Mouse (Mus musculus) embryonic facial prominence, embryonic 15.5 days (tissue): ENCODE data around the gene Ctdnep1. TPM values are rescaled to one million over a fixed set of nuclear protein-coding genes. Genes with fewer than 3 reads are reported as not detected.
A peak's percentile ranks its signal among the peaks of the same experiment; 100 is the strongest.
"Not testable (repeated sequence)": the region's sequence is repeated elsewhere in the genome, so short reads cannot be mapped to it uniquely, and the experiment has no call there.

Experiments used
- ATAC-seq: fragments of 200-750 bp; cut with Nextera tagmentation; 2 replicates; pipeline ENCODE4 v1.8.0; 2017; ENCODE audit warnings: low read depth, moderate TSS enrichment; ENCODE audit not compliant: insufficient number of reproducible peaks, low FRiP score, low TSS enrichment
- H3K27ac ChIP-seq: fragments of 300-500 bp; sonication (generic); replicated peaks from 2 replicates; pipeline ENCODE4 v1.5.1; 2015; ENCODE audit warnings: mild to moderate bottlenecking, inconsistent platforms
- H3K27me3 ChIP-seq: fragments of 300-500 bp; sonication (generic); 2 replicates; pipeline ENCODE4 v1.6.1; 2015; ENCODE audit warnings: inconsistent platforms
- H3K36me3 ChIP-seq: fragments of 300-500 bp; sonication (generic); 2 replicates; pipeline ENCODE4 v1.6.1; 2015; ENCODE audit warnings: mild to moderate bottlenecking, inconsistent platforms
- H3K4me1 ChIP-seq: fragments of 300-500 bp; sonication (generic); 2 replicates; pipeline ENCODE4 v1.6.1; 2015; ENCODE audit warnings: inconsistent platforms
- H3K4me2 ChIP-seq: fragments of 300-500 bp; sonication (generic); replicated peaks from 2 replicates; pipeline ENCODE4 v1.6.1; 2015; ENCODE audit warnings: mild to moderate bottlenecking, inconsistent platforms
- H3K4me3 ChIP-seq: fragments of 300-500 bp; sonication (generic); replicated peaks from 2 replicates; pipeline ENCODE4 v1.5.1; 2015; ENCODE audit warnings: mild to moderate bottlenecking, inconsistent platforms
- H3K9ac ChIP-seq: fragments of 300-500 bp; sonication (generic); 2 replicates; pipeline ENCODE4 v1.6.1; 2015; ENCODE audit warnings: inconsistent platforms
- H3K9me3 ChIP-seq: fragments of 300-500 bp; sonication (generic); replicated peaks from 2 replicates; pipeline ENCODE4 v1.6.1; 2016; ENCODE audit warnings: inconsistent platforms
- whole genome bisulfite sequencing: fragments of 180-500 bp; shearing (Covaris S2); methylation state at CpG from one replicate; pipeline ENCODE4 v1.1.7; 2015; 5-methylcytosine and 5-hydroxymethylcytosine counted together
- polyA plus RNA-seq: library from polyadenylated mRNA; unstranded; fragments of >200 nt; fragmentation: Nextera tagmentation; extraction: Ambion mirVana; gene quantifications from 2 replicates; pipeline ENCODE4 v1.2.1, GENCODE M21; 2015

The Ctdnep1 gene
- polyA plus RNA-seq, 1 experiment from 2014 or later, result 31.6 TPM

DNA sequence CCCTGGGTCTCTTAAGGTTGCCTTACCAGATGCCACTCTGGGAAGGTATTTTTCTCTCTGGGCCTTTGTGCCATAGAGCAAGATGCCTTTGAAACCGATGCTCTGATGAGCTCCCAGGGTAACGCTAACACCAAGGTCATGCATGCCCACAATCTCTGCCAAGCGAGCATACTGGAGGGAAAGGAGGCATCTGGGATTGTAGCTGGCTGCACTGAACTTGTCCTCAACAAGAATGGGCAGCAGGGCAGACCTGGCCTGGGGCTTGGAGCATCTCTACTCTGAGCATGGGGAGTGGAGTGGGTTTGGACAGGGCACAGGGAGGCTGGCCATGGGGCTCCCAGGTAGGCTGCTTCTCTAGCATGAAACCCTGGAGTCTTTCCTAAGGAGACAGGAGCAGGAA, 32.5 kb downstream of the Ctdnep1 start:
- Histone ChIP-seq H3K27ac (no peak overlapping the region), H3K36me3 (peaks cover 56% of the 10 kb centered on the region), H3K4me2 (no peak overlapping the region), H3K9ac (no peak overlapping the region), H3K4me1 (peaks cover 32% of the 10 kb centered on the region), H3K4me3 (no peak overlapping the region), H3K9me3 (no peaks in the 10 kb centered on the region), H3K27me3 (no peaks in the 10 kb centered on the region)
- WGBS, result 86% methylated on average over 3 of the region's 3 CpGs
- no peak for ATAC-seq

DNA sequence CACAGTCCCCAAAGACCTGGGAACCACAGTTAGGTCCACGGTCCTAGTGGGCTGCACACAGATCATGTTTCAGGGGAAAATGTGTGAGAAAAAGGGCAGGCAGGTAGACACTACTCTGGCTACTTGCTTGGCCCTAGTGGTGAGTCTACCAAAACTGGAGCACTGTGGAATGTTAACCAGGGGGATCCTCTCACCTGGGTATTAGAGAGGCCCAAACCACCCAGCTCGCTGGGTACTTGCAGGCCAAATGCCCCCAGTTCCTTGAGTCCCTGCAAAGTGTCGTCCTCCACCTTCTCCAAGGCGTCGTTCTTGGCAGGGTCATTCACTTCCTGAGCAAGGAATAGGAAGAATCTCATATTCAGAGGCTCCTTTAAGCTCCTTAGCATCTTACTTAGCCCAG, 33.1 kb downstream of the Ctdnep1 start:
- Histone ChIP-seq H3K4me3 (peak overlapping the region; percentile 65; the same call in 1 of the 2 replicates), H3K9ac (no peak overlapping the region), H3K4me2 (peak overlapping the region; percentile 79; the same call in 1 of the 2 replicates), H3K27ac (no peak overlapping the region), H3K9me3 (no peaks in the 10 kb centered on the region), H3K27me3 (no peaks in the 10 kb centered on the region), H3K36me3 (peaks cover 50% of the 10 kb centered on the region), H3K4me1 (peaks cover 38% of the 10 kb centered on the region)
- WGBS, result 61% methylated on average over 5 of the region's 5 CpGs
- ATAC-seq, result no peak

DNA sequence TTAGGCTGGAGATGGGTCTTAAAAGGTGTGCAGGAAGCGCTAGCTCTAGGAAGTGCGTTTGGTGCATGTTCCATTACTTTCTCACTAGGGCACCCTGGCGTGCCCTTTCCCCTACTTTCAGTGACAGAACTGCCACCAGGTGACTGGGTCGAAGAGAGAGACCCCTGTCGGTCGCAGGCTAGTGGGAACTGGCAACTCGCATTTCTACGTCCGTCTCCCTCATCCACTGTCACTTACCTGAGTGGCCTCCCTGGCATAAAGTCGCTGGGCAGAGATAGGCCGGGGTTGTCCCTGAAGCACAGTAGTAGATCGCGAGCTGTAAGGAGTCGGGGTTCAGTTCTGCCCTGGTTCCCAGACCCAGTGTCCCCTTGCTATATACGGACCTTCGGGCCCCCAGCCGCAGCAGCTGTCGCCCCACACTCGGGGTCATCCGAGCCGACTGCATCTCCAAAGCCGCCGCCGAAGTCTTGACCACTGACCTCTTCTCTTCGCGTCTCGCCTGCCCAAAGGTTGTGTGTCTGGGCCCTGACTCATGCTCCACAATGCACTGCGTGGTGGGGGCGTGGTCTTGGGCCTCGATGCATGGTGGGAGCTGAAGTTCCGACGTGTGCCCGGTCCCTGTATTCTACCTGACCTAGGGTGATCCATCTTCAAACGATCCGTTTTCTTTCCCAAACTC, 34.1 kb downstream of the Ctdnep1 start, which contains the start of gene Acadvl:
Gene Acadvl (minus strand): TSS at position 532 of the 679 bp plus-strand sequence.
- WGBS, result under 1% methylated on average over 35 of the region's 35 CpGs
- peak; percentile 73 for ATAC-seq
- no peaks in the 10 kb centered on the region for H3K27me3 ChIP-seq
- H3K4me1 ChIP-seq, result peaks cover 48% of the 10 kb centered on the region
- peak within 1 kb of the TSS; percentile 80 for H3K9ac ChIP-seq
- H3K36me3 ChIP-seq, result peaks cover 40% of the 10 kb centered on the region
- H3K4me3 ChIP-seq, result peak within 1 kb of the TSS; percentile 65
- peak within 1 kb of the TSS; percentile 79 for H3K4me2 ChIP-seq
- H3K27ac ChIP-seq, result peak within 1 kb of the TSS; percentile 72
- H3K9me3 ChIP-seq, result no peaks in the 10 kb centered on the region

DNA sequence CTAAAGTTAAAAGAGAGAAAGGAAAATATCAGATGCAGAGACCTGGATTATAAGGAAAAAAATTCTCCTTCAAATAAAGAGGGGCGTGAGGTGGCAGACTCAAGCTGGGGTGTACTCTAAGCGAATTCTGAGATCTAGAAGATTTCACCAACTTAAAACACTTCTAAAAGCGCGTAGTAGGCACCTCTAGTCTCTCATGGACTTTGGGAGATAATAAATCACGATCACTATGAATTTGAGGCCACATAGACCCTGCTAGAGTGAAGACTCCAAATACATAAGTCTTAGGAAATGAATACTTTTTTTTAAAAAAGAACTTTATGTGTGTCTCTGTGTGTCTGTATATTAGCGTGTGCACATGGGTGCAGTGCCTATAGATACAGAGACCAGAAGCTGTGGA, 34.7 kb downstream of the Ctdnep1 start:
- Histone ChIP-seq H3K4me2 (peak overlapping the region; percentile 79), H3K4me3 (peak overlapping the region; percentile 65), H3K36me3 (peaks cover 34% of the 10 kb centered on the region), H3K4me1 (peaks cover 54% of the 10 kb centered on the region), H3K9me3 (no peaks in the 10 kb centered on the region), H3K9ac (no peak overlapping the region), H3K27ac (no peak overlapping the region), H3K27me3 (no peaks in the 10 kb centered on the region)
- no peak for ATAC-seq
- WGBS, result 63% methylated on average over 6 of the region's 6 CpGs

DNA sequence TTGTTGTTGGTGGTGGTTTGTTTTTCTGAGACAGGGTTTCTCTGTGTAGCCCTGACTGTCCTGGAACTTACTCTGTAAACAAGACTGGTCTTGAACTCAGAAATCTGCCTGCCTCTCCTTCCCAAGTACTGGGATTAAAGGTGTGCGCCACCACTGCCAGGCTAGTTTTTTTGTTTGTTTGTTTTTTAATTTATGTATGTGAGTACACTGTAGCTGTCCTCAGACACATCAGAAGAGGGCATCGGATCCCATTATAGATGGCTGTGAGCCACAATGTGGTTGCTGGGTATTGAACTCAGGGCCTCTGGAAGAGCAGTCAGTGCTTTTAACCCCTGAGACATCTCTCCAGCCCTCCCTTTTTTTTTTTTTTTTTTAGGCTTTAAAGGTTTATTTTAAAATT, 35.2 kb downstream of the Ctdnep1 start:
- H3K36me3 ChIP-seq, result peaks cover 29% of the 10 kb centered on the region
- not testable (repeated sequence) for H3K4me3 ChIP-seq, ATAC-seq, H3K4me2 ChIP-seq, H3K27ac ChIP-seq, H3K9ac ChIP-seq, H3K27me3 ChIP-seq, H3K9me3 ChIP-seq
- 74% methylated on average over 2 of the region's 2 CpGs for WGBS
- peaks cover 59% of the 10 kb centered on the region for H3K4me1 ChIP-seq

DNA sequence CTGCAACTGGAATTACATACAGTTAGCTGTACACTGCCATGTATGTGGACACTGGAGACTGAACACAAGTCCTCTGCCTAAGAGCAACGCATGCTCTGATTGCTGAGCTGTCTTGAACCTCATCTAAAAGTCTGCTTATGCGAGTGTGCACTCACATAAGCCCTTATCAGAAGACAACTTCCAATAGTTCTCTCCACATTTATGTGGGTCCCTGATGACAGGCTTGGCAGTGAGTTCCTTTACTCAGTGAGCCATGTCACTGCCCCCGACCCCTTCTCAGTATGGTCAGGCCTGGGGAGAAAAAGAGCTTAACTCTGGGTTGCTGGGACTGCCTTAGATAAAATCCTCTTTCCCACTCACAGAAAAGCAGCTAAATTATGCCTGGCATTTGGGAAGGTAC, 35.7 kb downstream of the Ctdnep1 start, which contains the start of gene Dlg4:
Gene Dlg4 (plus strand): TSS at position 274 of the 400 bp plus-strand sequence.
- Histone ChIP-seq H3K4me1 (peaks cover 63% of the 10 kb centered on the region), H3K27me3 (no peaks in the 10 kb centered on the region), H3K9me3 (no peaks in the 10 kb centered on the region), H3K9ac (peak within 1 kb of the TSS; percentile 33; the same call in 1 of the 2 replicates), H3K36me3 (peaks cover 24% of the 10 kb centered on the region), H3K4me3 (peak within 1 kb of the TSS; percentile 54), H3K27ac (peak within 1 kb of the TSS; percentile 92), H3K4me2 (peak within 1 kb of the TSS; percentile 91)
- 70% methylated on average over 3 of the region's 3 CpGs for WGBS
- ATAC-seq, result no peak

DNA sequence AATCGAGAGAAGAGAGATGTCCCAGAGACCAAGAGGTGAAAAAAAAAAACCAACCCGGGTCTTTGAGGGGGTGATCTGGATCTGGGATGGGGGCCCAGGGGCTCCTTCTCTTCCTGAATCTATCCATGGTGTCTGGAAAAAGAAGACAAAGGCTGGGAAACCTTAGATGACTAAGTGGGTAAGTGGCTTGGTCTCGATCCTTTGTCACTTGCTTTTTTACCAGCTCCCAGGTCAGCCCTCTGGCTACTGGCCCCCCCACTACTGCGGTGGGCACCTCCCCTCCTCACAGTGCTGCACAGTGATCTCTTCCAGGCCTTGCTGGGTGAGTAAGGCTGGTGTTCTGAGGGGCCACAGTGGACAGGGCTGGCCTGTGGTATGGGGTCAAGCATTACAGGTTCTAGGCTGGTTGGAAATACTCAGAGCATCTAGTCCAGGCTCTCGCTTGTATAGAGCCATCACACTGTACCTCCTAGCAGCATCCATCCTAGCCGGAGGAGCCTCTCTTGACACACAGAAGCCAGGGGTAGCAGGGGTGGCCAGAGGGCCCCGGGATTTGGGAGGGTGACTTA, 36.3 kb downstream of the Ctdnep1 start:
- WGBS, result 29% methylated on average over 7 of the region's 7 CpGs
- H3K4me3 ChIP-seq, result peak overlapping the region; percentile 54; the same call in 1 of the 2 replicates
- peak overlapping the region; percentile 92; the same call in 1 of the 2 replicates for H3K27ac ChIP-seq
- no peaks in the 10 kb centered on the region for H3K27me3 ChIP-seq
- no peak for ATAC-seq
- peaks cover 18% of the 10 kb centered on the region for H3K36me3 ChIP-seq
- H3K4me2 ChIP-seq, result peak overlapping the region; percentile 91
- no peak overlapping the region for H3K9ac ChIP-seq
- H3K4me1 ChIP-seq, result peaks cover 68% of the 10 kb centered on the region
- H3K9me3 ChIP-seq, result no peaks in the 10 kb centered on the region

DNA sequence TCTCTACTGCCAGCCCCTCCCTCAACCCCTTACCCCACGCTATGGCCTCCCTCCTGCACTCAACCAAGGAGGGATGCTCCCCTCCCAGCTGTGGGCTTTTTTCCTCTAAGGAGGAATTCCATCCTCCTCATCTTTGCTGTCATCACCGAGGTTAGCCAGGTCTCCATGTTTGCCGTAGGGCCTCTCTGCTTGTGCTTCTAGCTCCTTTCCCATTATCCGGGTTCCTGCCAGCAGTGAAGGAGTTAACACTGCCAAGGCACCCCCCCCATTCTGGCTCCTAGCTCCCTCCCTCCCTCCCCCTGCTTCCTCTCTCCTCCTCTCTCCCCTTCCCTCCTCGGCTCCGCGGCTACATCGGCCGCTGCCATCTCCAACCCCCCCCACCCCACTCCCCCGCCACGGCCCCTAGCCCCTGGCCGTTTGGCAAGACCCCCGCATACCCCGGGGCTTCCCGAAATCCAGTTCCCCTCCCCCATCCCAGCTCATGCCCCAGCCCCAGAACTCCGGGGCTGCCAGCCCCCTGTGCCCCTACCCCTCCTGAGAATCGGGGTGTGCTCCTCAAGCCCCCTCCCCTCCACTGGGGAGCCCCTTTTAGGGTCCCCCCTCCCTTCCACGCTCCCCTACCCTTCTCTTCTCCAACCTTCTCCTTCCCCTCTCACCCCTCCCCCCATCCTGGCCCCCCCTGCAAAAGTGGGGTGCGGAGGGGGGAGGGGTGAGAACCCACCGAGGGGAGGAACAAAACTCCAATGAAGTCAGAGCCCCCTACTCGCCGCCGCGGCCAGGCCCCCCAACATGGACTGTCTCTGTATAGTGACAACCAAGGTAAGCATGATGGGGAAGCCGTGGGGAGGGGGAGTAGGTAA, 37.4 kb downstream of the Ctdnep1 start:
- H3K27ac ChIP-seq, result peak overlapping the region; percentile 92
- H3K36me3 ChIP-seq, result peaks cover 7% of the 10 kb centered on the region
- H3K4me1 ChIP-seq, result peaks cover 71% of the 10 kb centered on the region
- WGBS, result 1% methylated on average over 25 of the region's 25 CpGs
- H3K4me2 ChIP-seq, result peak overlapping the region; percentile 91
- H3K9ac ChIP-seq, result peak overlapping the region; percentile 63
- no peaks in the 10 kb centered on the region for H3K27me3 ChIP-seq
- peak overlapping the region; percentile 54 for H3K4me3 ChIP-seq
- H3K9me3 ChIP-seq, result no peaks in the 10 kb centered on the region
- ATAC-seq, result no peak

DNA sequence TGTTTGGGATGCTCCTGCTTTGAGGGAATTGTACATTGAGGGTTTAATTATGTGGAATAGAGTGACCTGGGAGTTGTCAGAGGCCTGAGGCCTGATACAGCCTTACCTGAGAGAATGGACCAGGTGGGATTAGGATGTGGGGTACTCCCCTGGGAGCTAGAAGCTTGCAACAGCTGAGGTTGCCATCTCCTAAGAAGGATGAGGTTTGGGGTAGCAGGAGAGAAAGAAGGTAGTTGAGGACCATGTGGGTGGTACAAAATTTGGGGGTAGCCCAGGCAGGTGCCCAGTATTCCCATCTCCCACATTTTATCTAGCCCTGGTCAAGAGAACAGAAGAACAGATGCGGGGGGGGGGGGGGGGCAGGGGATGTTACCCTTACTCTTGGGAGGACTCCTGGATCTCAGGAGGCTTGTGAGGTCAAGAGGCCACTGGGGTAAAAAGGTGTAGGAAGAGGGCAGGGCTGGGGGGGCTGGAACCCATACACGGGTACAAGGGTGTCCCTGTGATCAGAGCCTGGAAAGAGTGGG, 38.6 kb downstream of the Ctdnep1 start:
- no peak for ATAC-seq
- 0% methylated on average over 2 of the region's 2 CpGs for WGBS
- no peaks in the 10 kb centered on the region for H3K36me3 ChIP-seq
- H3K4me1 ChIP-seq, result peaks cover 73% of the 10 kb centered on the region
- peak overlapping the region; percentile 54 for H3K4me3 ChIP-seq
- no peaks in the 10 kb centered on the region for H3K9me3 ChIP-seq
- peak overlapping the region; percentile 92 for H3K27ac ChIP-seq
- 0 out of 2 replicates have a peak overlapping the region, but pooled peaks have one; percentile 63 for H3K9ac ChIP-seq
- peak overlapping the region; percentile 91 for H3K4me2 ChIP-seq
- H3K27me3 ChIP-seq, result no peaks in the 10 kb centered on the region

DNA sequence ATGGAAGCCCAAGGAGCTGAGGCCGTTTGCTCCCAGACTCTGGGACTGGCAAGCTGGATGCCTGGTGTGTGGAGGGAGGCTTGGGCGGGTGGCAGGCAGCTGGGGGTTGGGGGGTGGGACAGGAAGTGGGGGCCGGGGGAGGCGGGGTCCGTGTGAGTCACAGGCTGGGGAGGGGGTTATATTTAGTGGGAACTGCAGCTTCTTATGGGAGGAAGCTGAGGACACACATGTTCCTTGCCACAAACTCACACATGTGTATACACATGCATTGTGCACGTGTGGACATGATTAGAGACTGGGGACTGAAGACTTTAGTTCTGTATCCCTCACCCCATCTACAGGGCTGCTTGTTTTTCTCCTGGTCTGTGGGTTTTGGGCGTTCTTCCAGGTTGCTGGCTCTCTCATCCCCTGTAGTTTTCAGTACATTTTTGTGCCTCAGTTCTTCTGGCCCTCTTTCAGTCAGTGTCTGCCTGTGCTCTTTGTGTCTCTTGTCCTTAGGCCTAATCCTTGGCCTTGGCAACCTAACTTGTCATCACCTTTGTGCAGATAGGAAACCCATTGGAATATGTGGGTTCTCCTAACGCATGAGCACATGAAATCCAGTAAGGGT, 39.2 kb downstream of the Ctdnep1 start:
- ATAC-seq, result no peak
- H3K9ac ChIP-seq, result no peak overlapping the region
- H3K4me2 ChIP-seq, result peak overlapping the region; percentile 91
- H3K9me3 ChIP-seq, result no peaks in the 10 kb centered on the region
- peaks cover 73% of the 10 kb centered on the region for H3K4me1 ChIP-seq
- 11% methylated on average over 8 of the region's 8 CpGs for WGBS
- no peaks in the 10 kb centered on the region for H3K27me3 ChIP-seq
- no peaks in the 10 kb centered on the region for H3K36me3 ChIP-seq
- peak overlapping the region; percentile 54 for H3K4me3 ChIP-seq
- H3K27ac ChIP-seq, result peak overlapping the region; percentile 92
